Mouse (Mus musculus): ENCODE results near the gene Chchd1.
A peak's percentile ranks its signal among the peaks of the same experiment; 100 is the strongest.

The Chchd1 gene

DNA sequence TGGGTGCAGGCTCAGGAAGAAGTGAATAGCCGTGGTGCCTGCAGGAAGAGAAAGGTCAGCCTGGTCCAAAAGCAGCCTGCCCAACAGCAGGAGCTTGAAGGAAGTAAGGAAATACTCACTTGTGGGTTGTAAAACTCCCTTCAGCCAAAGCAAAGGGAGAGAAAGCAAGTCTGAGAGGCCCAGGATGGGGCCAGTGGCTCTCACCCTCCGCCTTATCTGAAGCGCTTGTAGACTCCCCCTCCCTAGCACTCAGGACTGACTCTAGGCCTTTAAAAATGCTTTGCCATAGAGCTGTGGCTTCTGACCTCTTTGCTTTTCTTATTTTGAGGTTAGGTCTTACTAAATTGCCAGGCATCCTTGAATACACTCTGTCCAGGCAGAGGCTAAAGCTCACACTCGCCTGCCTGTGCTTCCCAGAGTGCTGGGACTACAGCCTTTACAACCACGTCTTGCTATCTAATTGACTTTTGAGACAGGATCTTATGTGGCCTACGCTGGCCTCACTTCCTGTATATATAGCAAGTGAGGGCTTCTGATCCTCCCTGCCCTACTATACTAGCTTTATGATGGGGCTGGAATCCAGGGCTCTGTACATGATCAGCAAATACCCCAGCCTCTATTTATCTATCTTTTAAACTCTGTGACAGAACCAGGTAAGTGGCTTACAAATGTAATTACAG is 23.0 kb downstream of the Chchd1 start:
- no peak for DNase-seq (ENCODE audit: low spot score)

DNA sequence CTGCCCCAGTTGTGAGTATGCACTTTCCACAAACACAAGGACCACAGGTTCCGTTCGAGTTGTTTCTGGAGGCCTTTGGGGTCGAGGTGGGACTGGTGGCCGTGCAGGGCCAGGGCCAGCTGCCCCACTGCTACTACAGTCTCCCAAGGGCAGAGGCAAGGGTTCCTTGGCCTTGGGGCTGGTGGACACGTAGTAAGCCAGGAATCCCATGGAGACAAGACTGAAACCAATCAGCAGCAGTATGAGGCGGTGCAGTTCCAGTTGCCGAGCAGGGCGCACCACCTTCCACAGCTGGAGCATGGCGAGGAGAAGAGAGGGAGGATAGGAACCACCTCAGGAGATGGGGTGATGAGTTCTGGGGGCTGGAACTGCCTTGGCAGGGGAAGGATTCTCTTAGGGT is 27.1 kb downstream of the Chchd1 start:
- DNase-seq (ENCODE audit: low spot score): no peak

DNA sequence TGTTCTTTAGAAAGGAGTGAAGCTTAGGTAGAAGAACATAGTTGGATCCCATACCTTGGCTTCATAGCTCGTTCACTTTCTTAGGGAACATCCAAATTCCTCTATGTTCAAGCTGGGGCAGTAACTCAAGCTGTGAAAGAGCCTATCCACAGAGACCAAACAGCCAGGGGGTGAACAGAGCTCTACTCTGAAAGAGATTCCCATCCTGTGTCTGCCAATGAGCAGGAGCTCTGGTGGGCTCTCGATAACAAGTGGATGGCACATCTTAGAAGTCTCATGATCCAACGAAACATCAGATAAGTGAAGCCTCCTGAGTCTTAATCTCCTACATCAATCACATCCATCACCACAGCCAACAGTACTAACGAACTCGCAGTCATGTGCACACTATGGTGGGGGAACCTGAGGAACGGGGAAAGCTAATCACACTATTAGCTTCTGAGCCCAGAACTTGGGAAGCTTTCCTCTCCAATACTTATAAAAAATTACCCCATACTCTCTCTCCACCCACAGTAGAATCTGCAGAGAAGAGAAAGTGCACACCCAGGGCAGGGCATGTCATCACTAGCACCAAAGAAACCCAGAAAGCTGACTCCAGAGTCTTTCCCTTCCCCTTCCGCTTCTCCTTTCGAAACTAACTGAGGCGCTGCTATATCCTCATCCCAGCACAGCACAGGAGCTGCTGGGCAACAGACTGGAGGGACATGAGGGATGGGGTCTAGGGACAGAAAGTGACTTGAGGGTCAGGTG is 28.2 kb downstream of the Chchd1 start:
- no peak for DNase-seq (ENCODE audit: low spot score)

DNA sequence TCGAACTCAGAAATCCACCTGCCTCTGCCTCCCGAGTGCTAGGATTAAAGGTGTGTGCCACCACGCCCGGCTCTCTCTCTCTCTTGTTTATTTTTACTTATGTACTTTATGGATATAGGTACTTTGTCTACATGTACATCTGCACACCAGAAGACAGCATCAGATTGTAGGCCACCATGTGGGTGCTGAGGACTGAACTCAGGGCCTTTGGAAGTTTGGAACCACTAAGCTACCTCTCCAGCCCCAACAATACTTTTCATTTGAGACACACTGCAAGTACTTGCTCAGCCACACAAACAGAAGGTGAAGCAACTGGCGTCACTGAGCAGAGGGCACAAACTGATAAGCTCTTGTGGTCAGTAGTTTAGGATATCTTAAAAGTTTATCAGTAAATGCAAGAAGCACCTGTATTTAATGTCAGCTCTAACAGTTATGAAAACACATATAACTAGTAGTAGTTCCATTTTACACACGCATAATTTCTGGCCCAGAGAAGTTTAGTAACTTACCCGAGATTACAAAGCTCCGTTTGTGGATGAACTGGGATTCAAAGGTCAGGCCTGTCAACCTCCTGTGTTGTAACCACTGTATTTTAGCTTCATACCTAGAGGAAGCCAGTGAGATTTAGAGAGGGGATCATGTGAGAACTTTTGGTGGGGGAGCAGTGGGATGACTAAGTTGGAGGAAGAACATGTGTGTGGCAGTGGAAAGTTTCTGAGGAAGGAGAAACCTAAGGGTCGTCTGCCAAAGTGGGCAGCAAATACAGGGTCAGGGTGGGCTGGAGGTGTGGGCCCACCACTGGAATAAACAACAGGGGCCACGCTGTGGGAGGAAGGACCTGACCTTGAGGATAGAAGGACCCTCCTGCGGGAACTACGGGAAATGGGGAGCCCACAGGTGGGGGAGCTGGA is 30.5 kb downstream of the Chchd1 start:
- DNase-seq (ENCODE audit: low spot score): peak; percentile 15

DNA sequence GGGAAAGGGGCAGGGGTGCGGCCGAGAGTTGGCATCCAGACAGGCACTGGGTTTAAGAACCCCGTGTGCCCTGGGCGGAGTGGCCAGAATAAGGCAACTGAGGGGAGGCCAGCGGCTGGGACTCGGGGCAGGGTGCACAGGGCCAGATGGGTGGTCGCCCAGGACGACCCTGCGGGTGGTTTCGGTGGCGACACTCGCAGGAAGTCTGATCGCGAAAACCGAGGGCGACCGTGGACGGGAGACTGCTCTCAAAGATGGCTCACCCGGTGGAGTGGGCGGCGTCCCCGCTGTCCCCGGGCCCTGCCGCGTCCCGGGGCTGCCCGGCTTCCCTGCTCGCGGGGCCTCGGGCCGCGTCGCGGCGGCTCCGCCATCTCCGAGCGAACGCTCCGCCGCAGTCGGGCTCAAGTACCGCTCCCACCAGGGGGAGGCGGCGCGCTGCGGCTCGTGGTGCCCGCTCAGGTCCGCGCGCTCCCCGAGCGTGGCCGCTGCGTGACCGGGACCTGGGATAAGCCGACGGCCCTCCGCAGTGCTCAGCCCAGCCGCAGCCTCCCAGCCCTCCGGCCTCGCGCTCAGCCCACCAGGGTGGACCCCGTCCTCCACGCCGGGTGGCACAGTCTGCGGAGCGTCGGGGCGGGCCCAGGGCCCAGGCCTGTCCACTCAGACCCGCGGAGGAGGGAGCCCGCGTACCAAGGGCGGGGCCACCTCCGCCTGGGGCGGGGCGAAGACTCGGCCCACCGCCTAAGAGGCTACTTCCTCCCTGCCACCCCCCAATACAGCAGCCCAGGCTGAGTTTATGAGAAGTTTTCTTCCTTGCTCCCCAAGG is 31.4 kb downstream of the Chchd1 start, which contains the start of gene Ndst2:
Gene Ndst2, minus strand, starts transcription at position 611 of the 823 bp plus-strand sequence.
- peak; percentile 89 for DNase-seq (ENCODE audit: low spot score)

DNA sequence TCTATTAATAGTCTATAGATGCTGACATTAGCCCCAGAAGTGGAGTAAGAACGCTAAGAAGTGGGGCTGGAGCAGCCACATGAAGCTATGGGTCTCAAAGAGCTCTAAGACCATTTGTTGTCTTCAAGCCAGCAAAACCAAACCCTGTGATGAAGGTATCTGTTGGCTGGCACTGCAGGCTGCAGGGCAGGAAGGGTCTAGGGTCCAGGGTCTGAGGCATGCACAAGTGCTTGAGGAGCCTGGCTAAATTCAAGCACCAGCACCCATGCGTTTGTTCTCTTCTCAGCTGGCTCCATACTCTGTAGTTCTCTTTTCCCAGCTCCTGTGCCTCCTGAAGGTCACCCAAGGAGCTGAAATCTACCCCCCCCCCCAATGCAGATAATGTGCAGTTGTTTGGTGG is 32.2 kb downstream of the Chchd1 start:
- DNase-seq (ENCODE audit: low spot score): no peak

DNA sequence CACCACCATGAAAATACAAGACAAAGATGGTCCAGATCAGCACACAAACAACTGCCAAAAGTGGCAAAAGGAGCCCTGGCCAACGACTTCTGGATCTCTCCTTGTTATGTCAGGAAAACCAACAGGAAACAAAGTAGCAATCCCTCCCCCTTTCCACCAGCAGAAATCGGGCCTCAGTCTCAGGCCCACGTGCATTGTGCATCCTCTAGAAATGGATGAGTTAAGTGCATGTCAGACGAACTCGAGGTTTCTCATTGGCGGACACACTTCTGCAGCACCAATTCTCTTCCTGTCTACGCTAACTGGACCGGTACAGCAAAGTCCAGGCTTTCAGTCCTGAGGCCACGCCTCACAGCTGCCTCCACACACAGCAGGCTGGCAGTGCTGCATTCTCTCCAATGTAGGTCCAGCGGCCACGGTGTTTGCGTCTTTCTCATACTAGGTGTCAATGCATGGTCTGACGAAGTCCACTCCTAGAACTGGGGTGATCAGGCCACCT is 33.1 kb downstream of the Chchd1 start:
- no peak for DNase-seq (ENCODE audit: low spot score)

DNA sequence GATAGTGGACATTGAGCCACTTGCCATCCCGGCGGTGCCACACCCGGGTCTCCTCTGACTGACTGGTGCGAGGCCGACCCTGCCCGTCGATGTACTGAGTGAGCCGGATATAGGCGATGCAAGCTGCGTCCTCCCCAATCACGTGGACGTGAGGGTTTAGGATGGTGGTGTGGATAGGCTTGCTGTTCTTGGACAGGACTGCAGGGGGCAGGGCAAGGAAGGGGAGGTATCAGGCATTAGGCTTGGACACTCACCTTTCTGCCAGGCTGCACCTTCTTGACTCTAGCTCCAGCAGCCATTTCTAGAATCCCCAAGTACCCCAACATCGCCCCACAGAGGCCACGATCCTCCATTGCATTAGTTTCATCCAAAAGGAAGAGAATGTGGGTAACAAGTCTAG is 34.5 kb downstream of the Chchd1 start:
- DNase-seq (ENCODE audit: low spot score): peak; percentile 61

DNA sequence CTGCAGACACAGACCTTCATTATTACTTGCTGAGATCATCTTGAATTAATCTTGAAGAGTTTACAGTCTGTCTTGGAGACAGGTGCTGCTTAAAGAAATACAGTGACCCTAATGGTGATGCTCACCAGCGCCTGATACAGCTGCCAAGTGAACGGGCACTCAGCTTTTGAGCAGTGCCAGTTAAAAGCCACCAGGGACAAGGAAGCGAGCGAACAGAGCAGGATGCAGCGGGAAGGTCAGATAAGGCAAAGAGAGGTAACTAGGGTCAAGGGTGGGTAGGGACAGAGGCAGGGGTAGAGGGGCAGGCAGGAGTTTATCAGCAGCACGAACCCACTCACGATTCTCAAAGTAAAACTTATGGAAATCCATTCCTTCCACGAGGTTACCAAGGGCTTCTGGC is 35.7 kb downstream of the Chchd1 start:
- no peak for DNase-seq (ENCODE audit: low spot score)

DNA sequence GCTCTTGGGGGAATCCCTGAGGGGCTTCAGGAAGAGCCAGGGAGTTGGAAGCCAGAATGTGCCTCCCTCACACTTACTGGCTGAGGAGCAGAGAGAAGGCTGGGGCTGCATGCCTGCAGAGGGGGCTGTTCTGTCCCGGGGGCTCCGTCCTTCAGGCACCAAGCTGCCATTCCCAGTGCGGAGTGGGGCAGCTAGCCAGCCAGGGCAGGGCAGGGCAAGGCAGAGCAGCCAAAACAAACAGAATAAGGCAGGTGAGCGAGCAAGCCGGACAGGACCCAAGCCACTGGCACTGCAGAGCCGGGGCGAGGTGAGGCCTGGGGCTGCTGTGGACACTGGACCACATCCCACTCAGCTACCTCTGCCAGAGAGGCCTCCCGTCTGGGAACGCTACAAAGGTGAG is 38.5 kb downstream of the Chchd1 start:
- DNase-seq (ENCODE audit: low spot score): peak; percentile 59

DNA sequence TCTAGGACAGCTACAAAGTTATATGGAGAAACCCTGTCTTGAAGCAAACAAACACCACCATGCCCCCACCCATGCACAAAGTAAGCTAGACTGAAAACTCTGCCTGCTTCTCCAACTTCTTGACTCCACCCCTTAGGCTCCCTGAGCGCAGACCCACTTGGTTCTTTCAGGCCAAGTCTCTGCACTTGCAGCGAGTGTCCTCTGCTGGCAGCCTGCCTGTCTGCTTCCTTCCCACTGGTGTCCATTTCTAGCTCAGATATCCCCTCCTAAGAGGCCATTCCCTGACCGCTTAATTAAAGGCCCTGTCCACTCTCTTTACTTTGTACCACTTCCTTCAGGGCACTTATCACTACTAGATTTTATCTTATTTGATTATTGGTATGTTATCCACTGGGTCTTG is 40.8 kb downstream of the Chchd1 start:
- DNase-seq (ENCODE audit: low spot score): no peak

DNA sequence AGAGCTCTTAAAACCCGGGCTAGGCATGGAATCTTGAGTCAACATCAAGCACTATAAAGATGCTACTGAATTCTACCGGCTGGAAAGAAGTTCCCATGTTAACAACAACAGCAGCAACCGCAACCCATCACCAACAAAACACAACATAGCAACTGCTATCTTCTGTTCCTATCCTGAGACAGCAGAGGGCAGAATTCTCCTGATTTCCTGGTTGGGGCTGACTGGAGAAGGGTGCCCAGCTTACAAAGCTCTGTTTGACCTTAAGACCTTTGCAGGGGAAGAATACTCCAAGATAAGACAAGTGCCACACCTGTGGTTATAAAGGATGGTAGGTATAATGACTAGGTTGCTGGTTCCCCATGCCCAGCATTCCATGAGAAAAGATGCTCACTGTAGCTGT is 44.1 kb downstream of the Chchd1 start:
- DNase-seq (ENCODE audit: low spot score): no peak

DNA sequence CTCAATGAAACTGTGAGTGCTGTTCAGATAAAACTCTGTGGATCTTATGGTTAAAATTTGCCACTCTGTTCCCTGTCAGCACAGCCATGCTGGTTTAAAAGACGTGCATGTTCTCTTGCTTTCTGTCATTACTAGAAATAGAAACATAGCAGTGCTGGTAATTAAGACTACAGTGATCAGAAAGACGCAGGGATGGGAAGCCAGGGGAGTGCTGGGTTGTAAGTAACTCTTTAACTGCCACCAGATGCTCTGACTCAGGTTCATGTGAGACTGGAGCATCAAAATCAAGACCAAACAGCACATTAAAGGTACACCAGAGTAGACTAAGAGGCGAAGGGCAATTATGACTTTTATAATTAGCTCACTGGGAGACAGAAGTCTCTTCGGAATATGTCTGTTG is 45.6 kb downstream of the Chchd1 start:
- no peak for DNase-seq (ENCODE audit: low spot score)

DNA sequence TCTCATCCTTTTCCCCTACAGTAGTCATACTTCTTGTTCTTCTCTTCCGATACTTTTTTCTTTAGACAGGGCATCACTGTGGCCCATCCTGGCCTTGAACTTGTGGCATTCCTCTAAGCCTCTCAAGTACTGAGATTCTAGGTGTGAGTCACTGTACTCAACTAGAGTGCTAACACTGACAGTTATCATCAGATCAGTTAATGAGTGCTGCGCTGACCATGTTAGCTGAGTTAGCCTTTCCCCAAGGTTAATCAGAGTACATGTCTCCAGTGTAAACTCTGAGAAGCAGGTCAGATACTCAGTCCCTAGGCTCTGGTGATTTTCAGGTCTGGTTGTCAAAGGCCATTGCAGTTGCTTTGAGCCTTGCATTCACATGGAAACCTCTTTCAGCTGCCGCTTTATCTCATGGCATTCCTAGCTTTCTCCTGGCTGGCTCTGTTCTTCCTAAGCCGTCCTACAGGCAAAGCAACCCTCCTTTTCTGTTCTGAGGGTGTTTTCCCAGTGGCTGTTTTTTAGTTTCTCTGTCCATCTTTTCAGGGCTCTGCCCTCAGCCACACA is 46.8 kb downstream of the Chchd1 start:
- DNase-seq (ENCODE audit: low spot score): no peak

DNA sequence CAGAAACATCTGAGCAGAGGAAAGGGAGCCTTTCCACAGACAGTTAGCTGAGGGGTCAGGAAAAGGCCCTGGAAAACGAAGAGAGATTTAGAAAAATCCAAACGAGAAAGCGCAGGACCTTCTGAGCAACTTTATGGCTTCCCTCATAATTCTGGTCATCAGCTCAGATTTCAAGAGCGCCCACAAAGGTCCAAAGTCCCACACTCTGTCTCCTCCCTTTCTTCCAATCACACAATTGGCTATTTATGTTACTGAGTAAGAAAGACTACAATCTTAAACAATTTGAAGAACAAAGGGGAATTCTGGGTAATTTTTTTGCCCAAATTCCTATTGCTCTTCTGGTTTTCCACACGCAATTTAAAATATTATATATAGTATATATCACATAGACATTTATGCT is 47.7 kb downstream of the Chchd1 start:
- no peak for DNase-seq (ENCODE audit: low spot score)

DNA sequence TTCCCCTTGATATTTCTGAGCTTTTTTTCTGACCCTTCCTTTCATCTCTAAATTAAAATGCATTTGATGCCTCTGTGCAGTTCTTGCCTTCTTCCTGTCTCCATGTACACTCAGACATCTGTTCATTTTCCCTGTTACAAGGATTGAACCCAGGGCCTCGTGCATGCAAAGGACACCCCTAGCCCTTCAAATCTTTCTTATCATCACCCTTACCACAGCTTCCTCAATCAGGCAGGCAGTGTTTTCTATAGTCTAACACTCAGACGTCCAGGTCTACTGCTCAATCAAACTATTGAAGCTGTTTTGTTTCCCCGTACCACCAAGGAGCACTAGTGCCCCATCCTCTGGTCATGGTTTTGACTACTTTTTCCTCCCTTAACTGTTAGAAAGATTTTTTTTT is 51.0 kb downstream of the Chchd1 start:
- DNase-seq (ENCODE audit: low spot score): no peak

Measured in lung, postnatal 25 days (tissue).